Mouse (Mus musculus): ENCODE measurements at regions not wholly inside any gene's neighbourhood (a gene's known extent, or its start where the extent isn't known, plus 50 kb on each side); places are given as distances from the start of the nearest gene placed in this dataset.

GRCm38 (mm10) chr6:67114753-67115152 lies 77.5 kb upstream of the Gadd45a start:
- no peak for DNase-seq (ENCODE audit: low read depth)

GRCm38 (mm10) chr6:67113686-67114278 lies 76.5 kb upstream of the Gadd45a start:
- no peak for DNase-seq (ENCODE audit: low read depth)

GRCm38 (mm10) chr6:67113261-67113660 lies 76.0 kb upstream of the Gadd45a start:
- no peak for DNase-seq (ENCODE audit: low read depth)

- DNase-seq (ENCODE audit: low read depth): no peak
Observed at GRCm38 (mm10) chr6:67112311-67112710, 75.1 kb upstream of the Gadd45a start.

GRCm38 (mm10) chr6:67111581-67111980 lies 74.3 kb upstream of the Gadd45a start:
- no peak for DNase-seq (ENCODE audit: low read depth)

- no peak for DNase-seq (ENCODE audit: low read depth)
Observed at GRCm38 (mm10) chr6:67110391-67110790, 73.1 kb upstream of the Gadd45a start.

GRCm38 (mm10) chr6:67109774-67110173 lies 72.5 kb upstream of the Gadd45a start:
- no peak for DNase-seq (ENCODE audit: low read depth)

- no peak for DNase-seq (ENCODE audit: low read depth)
Observed at GRCm38 (mm10) chr6:67107517-67107916, 70.3 kb upstream of the Gadd45a start.

- peak; percentile 6 for DNase-seq (ENCODE audit: low read depth)
Observed at GRCm38 (mm10) chr6:67106493-67106892, 69.2 kb upstream of the Gadd45a start.

- peak; percentile 48 for DNase-seq (ENCODE audit: low read depth)
Observed at GRCm38 (mm10) chr6:67105386-67105785, 68.1 kb upstream of the Gadd45a start.

- no peak for DNase-seq (ENCODE audit: low read depth)
Observed at GRCm38 (mm10) chr6:67104205-67104604, 66.9 kb upstream of the Gadd45a start.

- DNase-seq (ENCODE audit: low read depth): no peak
Observed at GRCm38 (mm10) chr6:67102541-67103134, 65.4 kb upstream of the Gadd45a start.

- DNase-seq (ENCODE audit: low read depth): no peak
Observed at GRCm38 (mm10) chr6:67102014-67102413, 64.8 kb upstream of the Gadd45a start.

GRCm38 (mm10) chr6:67094426-67094825 lies 57.2 kb upstream of the Gadd45a start:
- DNase-seq (ENCODE audit: low read depth): no peak

- DNase-seq (ENCODE audit: low read depth): no peak
Observed at GRCm38 (mm10) chr6:67093128-67093527, 55.9 kb upstream of the Gadd45a start.

- DNase-seq (ENCODE audit: low read depth): no peak
Observed at GRCm38 (mm10) chr6:67090150-67090549, 52.9 kb upstream of the Gadd45a start.

- no peak for DNase-seq (ENCODE audit: low read depth)
Observed at GRCm38 (mm10) chr6:67089530-67090140, 52.4 kb upstream of the Gadd45a start.

GRCm38 (mm10) chr6:67088741-67089455 lies 51.6 kb upstream of the Gadd45a start:
- no peak for DNase-seq (ENCODE audit: low read depth)

- DNase-seq (ENCODE audit: low read depth): no peak
Observed at GRCm38 (mm10) chr6:67087837-67088440, 50.7 kb upstream of the Gadd45a start.

- DNase-seq (ENCODE audit: low read depth): no peak
Observed at GRCm38 (mm10) chr6:67087393-67087792, 50.1 kb upstream of the Gadd45a start.

Data from induced T-regulatory cell, adult 2 months (primary cell).